Mouse (Mus musculus): ENCODE data around the gene Fam131b. TPM values are rescaled to one million over a fixed set of nuclear protein-coding genes. Genes with fewer than 3 reads are reported as not detected.

The Fam131b gene
- total RNA-seq, 2 experiments from 2014 or later, result 0.25 to 0.26 TPM

- intact Hi-C loops (cut with DNase I), result no loop called here
- no peak for DNase-seq
These were observed 32.5 kb upstream of the Fam131b start for GRCm38 (mm10) chr6:42356913-42357312.

GRCm38 (mm10) chr6:42355794-42356600, 31.6 kb upstream of the Fam131b start:
- DNase-seq, result no peak
- intact Hi-C loops (cut with DNase I), result no loop called here

- intact Hi-C loops (cut with DNase I), result no loop called here
- no peak for DNase-seq
These were observed 30.9 kb upstream of the Fam131b start for GRCm38 (mm10) chr6:42355366-42355765.

- intact Hi-C loops (cut with DNase I), result no loop called here
- DNase-seq, result no peak
These were observed 29.9 kb upstream of the Fam131b start for GRCm38 (mm10) chr6:42354076-42355019.

- DNase-seq, result no peak
- intact Hi-C loops (cut with DNase I), result no loop called here
These were observed 28.7 kb upstream of the Fam131b start for GRCm38 (mm10) chr6:42353180-42353579.

GRCm38 (mm10) chr6:42352486-42352846, 28.0 kb upstream of the Fam131b start:
- intact Hi-C loops (cut with DNase I), result no loop called here
- DNase-seq, result no peak

GRCm38 (mm10) chr6:42351776-42352485, 27.5 kb upstream of the Fam131b start:
- DNase-seq, result no peak
- intact Hi-C loops (cut with DNase I), result no loop called here

GRCm38 (mm10) chr6:42350968-42351775, 26.7 kb upstream of the Fam131b start:
- DNase-seq, result no peak
- intact Hi-C loops (cut with DNase I), result no loop called here

- DNase-seq, result peak; percentile 81 to 84
- intact Hi-C loops (cut with DNase I), result no loop called here
These were observed 25.9 kb upstream of the Fam131b start for GRCm38 (mm10) chr6:42350021-42350967.

GRCm38 (mm10) chr6:42349426-42350020, 25.1 kb upstream of the Fam131b start, which contains the start of gene Zyx:
Zyx (plus strand) TSS chr6:42349630.
- peak; percentile 87 to 92 for DNase-seq
- intact Hi-C loops (cut with DNase I), result loop anchor here (2.0 kb wide), 2 partner anchors 29 to 233 kb away; no protein-coding TSS in a partner anchor

GRCm38 (mm10) chr6:42349006-42349425, 24.6 kb upstream of the Fam131b start:
- intact Hi-C loops (cut with DNase I), result loop anchor here (2.0 kb wide), 2 partner anchors 30 to 234 kb away; no protein-coding TSS in a partner anchor
- peak; percentile 70 to 73 for DNase-seq

- intact Hi-C loops (cut with DNase I), result loop anchor here (2.0 kb wide), 2 partner anchors 30 to 234 kb away; no protein-coding TSS in a partner anchor
- no peak for DNase-seq
These were observed 24.0 kb upstream of the Fam131b start for GRCm38 (mm10) chr6:42348281-42349005.

GRCm38 (mm10) chr6:42344255-42344654, 19.8 kb upstream of the Fam131b start:
- intact Hi-C loops (cut with DNase I), result no loop called here
- no peak for DNase-seq

- no peak for DNase-seq
- intact Hi-C loops (cut with DNase I), result no loop called here
These were observed 19.1 kb upstream of the Fam131b start for GRCm38 (mm10) chr6:42343361-42344120.

GRCm38 (mm10) chr6:42342171-42342570, 17.7 kb upstream of the Fam131b start:
- intact Hi-C loops (cut with DNase I), result no loop called here
- DNase-seq, result no peak

- intact Hi-C loops (cut with DNase I), result no loop called here
- no peak for DNase-seq
These were observed 15.5 kb upstream of the Fam131b start for GRCm38 (mm10) chr6:42339981-42340380.

- no peak for DNase-seq
- intact Hi-C loops (cut with DNase I), result no loop called here
These were observed 14.7 kb upstream of the Fam131b start for GRCm38 (mm10) chr6:42339189-42339588.

Data from gastrocnemius, postnatal 36 days (tissue).